Comparison of ENCODE assay signal across 1 mouse cellular context in genomic region chr8:123414997-123415696, GRCm38 (mm10).
TF ChIP-seq lines count a peak whose summit lies in the region.

No protein-coding gene starts in this region.

TF ChIP-seq in CH12.LX, 34 proteins besides CTCF, POLR2A, EP300 and RAD21:
- TF ChIP-seq TBP (conservative IDR thresholded peaks at IDR 0.05; ENCODE audit: low read depth, low read length): peak; percentile 75
